Mouse (Mus musculus) heart, adult 8-10 months (tissue): ENCODE measurements around the gene Ucn2. TPM values are rescaled to one million over a fixed set of nuclear protein-coding genes. Genes with fewer than 3 reads are reported as not detected.

Experiments
- DNase-seq: peaks from one replicate; pipeline ENCODE4 v3.0.0; 2022; ENCODE audit warnings: low spot score
- microRNA-seq: library from miRNA; unstranded; fragments of <30 nt; microRNA quantifications from one replicate; pipeline ENCODE4 v1.2.0, GENCODE M21; 2022
- total RNA-seq, 4 experiments: library from RNA; stranded (reverse); gene quantifications; 2 replicates each; pipeline ENCODE4 v1.2.4; 2022

The Ucn2 gene
- total RNA-seq, 4 experiments from 2014 or later = not detected

GRCm38 (mm10) chr9:109031001-109031400, 45.2 kb downstream of the Ucn2 start:
- no peak for DNase-seq

GRCm38 (mm10) chr9:109031686-109032085, 45.9 kb downstream of the Ucn2 start:
- no peak for DNase-seq

GRCm38 (mm10) chr9:109032435-109032834, 46.6 kb downstream of the Ucn2 start:
- no peak for DNase-seq

Small RNA genes lying within 50 kb of the gene (microRNA-seq; reads per million reads assigned to microRNA genes)
- not detected for gene Mir711

Other genes with a start within 250 kb of the Ucn2 start
- 10 to 100 TPM; 13.7 to 24.9 (median 21.2) TPM for gene Ip6k2, start 202.2 kb upstream of the Ucn2 start, total RNA-seq
- gene Nckipsd, start 177.6 kb upstream of the Ucn2 start, total RNA-seq = 1 to 10 TPM; 7.4 to 9.2 (median 8.0) TPM
- gene Celsr3, start 159.7 kb upstream of the Ucn2 start, total RNA-seq = under 1 TPM in 3 of 4 experiments, not detected in 1; 0.03 to 0.32 (median 0.28) TPM
- 10 to 100 TPM; 16.6 to 23.6 (median 21.4) TPM for gene Slc26a6, start 132.7 kb upstream of the Ucn2 start, total RNA-seq
- gene Tmem89, start 71.4 kb upstream of the Ucn2 start, total RNA-seq = under 1 TPM in 1 of 4 experiments, not detected in 3; 0.28 TPM
- 1,000 to 10,000 TPM; 2,127 to 2,243 (median 2,213) TPM for gene Uqcrc1, start 49.4 kb upstream of the Ucn2 start, total RNA-seq
- gene Col7a1, start 32.4 kb upstream of the Ucn2 start, total RNA-seq = under 1 TPM; 0.31 to 0.49 (median 0.32) TPM
- 1 to 10 TPM; 1.4 to 2.1 (median 1.9) TPM for gene Pfkfb4, start 5.8 kb downstream of the Ucn2 start, total RNA-seq
- 10 to 100 TPM; 30.1 to 36.9 (median 33.7) TPM for gene Shisa5, start 52.6 kb downstream of the Ucn2 start, total RNA-seq
- 10 to 100 TPM; 16.3 to 19.2 (median 17.6) TPM for gene Trex1, start 73.7 kb downstream of the Ucn2 start, total RNA-seq
- 1 to 10 TPM; 8.1 to 9.4 (median 8.5) TPM for gene Atrip, start 88.1 kb downstream of the Ucn2 start, total RNA-seq
- 10 to 100 TPM; 10.5 to 13.4 (median 12.7) TPM for gene Ccdc51, start 96.5 kb downstream of the Ucn2 start, total RNA-seq
- 100 to 1,000 TPM; 220 to 257 (median 236) TPM for gene Tma7, start 96.6 kb downstream of the Ucn2 start, total RNA-seq
- 10 to 100 TPM; 21.6 to 25.9 (median 22.9) TPM for gene Plxnb1, start 109.4 kb downstream of the Ucn2 start, total RNA-seq
- not detected for gene Fbxw21, start 176.0 kb downstream of the Ucn2 start, total RNA-seq
- not detected for gene Fbxw13, start 210.0 kb downstream of the Ucn2 start, total RNA-seq
- not detected for gene Fbxw20, start 248.7 kb downstream of the Ucn2 start, total RNA-seq